Mouse (Mus musculus): ENCODE data around the gene Lrrk1. TPM values are rescaled to one million over a fixed set of nuclear protein-coding genes. Genes with fewer than 3 reads are reported as not detected.

Gene Lrrk1
- polyA plus RNA-seq, 1 experiment from 2014 or later: 3.0 TPM

- WGBS (ENCODE audit: insufficient replicate concordance): 90% methylated on average over 11 of the region's 11 CpGs
- Histone ChIP-seq H3K4me2 (ENCODE audit: low read depth, low read length) (no peak overlapping the region), H3K36me3 (replicated peaks; ENCODE audit: insufficient read depth, low read length) (no peaks in the 10 kb centered on the region), H3K27ac (ENCODE audit: low read depth) (no peak overlapping the region), H3K9ac (replicated peaks) (no peak overlapping the region), H3K4me1 (ENCODE audit: insufficient read depth) (0 out of 2 replicates have a peak, but pooled peaks cover 3% of the 10 kb centered on the region), H3K9me3 (ENCODE audit: low read length) (peaks cover 3% of the 10 kb centered on the region; the same call in 1 of the 2 replicates), H3K4me3 (ENCODE audit: low read depth, low read length) (no peak overlapping the region), H3K27me3 (ENCODE audit: insufficient read depth, low read length) (no peaks in the 10 kb centered on the region)
- no peak for ATAC-seq
- no peak for DNase-seq
- TF ChIP-seq CTCF (IDR thresholded peaks at IDR 0.05; ENCODE audit: low read depth) (no peak), EP300 (IDR thresholded peaks at IDR 0.05; ENCODE audit: low read depth) (no peak)
Measured at GRCm38 (mm10) chr7:66364491-66364890, 23.7 kb downstream of the Lrrk1 start.

DNA sequence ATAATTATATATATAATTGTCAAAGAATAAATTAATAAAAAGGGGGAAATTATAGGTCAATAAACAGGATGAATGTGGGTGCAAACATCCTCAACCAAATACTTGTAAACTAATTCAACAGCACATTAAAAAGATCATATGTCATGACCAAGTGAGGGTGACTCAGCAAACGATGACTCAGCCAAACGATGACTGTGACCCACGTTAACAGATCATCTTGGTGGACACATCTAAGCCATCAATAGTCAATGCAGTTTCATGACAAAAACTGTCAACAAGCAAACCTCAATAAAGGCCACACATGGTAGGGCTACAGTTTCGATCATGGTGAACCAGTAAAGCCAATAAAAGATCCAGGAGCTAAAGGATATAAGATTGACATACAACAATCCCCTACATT lies 29.1 kb downstream of the Lrrk1 start:
- TF ChIP-seq CTCF (IDR thresholded peaks at IDR 0.05; ENCODE audit: low read depth) (no peak), EP300 (IDR thresholded peaks at IDR 0.05; ENCODE audit: low read depth) (no peak)
- WGBS (ENCODE audit: insufficient replicate concordance): 73% methylated on average over 4 of the region's 4 CpGs
- H3K27ac ChIP-seq (ENCODE audit: low read depth): no peak overlapping the region
- peaks cover 3% of the 10 kb centered on the region; the same call in 1 of the 2 replicates for H3K9me3 ChIP-seq (ENCODE audit: low read length)
- H3K4me1 ChIP-seq (ENCODE audit: insufficient read depth): no peaks in the 10 kb centered on the region
- no peak overlapping the region for H3K9ac ChIP-seq (replicated peaks)
- H3K36me3 ChIP-seq (replicated peaks; ENCODE audit: insufficient read depth, low read length): no peaks in the 10 kb centered on the region
- DNase-seq (no peak), ATAC-seq (no peak)
- no peak overlapping the region for H3K4me3 ChIP-seq (ENCODE audit: low read depth, low read length)
- no peak overlapping the region for H3K4me2 ChIP-seq (ENCODE audit: low read depth, low read length)
- H3K27me3 ChIP-seq (ENCODE audit: insufficient read depth, low read length): no peaks in the 10 kb centered on the region

- Histone ChIP-seq H3K27ac (ENCODE audit: low read depth) (no peak overlapping the region), H3K4me2 (ENCODE audit: low read depth, low read length) (no peak overlapping the region), H3K9ac (replicated peaks) (no peak overlapping the region), H3K4me1 (ENCODE audit: insufficient read depth) (no peaks in the 10 kb centered on the region), H3K36me3 (replicated peaks; ENCODE audit: insufficient read depth, low read length) (no peaks in the 10 kb centered on the region), H3K27me3 (ENCODE audit: insufficient read depth, low read length) (no peaks in the 10 kb centered on the region), H3K4me3 (ENCODE audit: low read depth, low read length) (no peak overlapping the region), H3K9me3 (ENCODE audit: low read length) (peaks cover 3% of the 10 kb centered on the region; the same call in 1 of the 2 replicates)
- no peak for DNase-seq
- TF ChIP-seq EP300 (IDR thresholded peaks at IDR 0.05; ENCODE audit: low read depth) (no peak), CTCF (IDR thresholded peaks at IDR 0.05; ENCODE audit: low read depth) (no peak)
- WGBS (ENCODE audit: insufficient replicate concordance): 84% methylated on average over 3 of the region's 3 CpGs
- ATAC-seq: no peak
Measured at GRCm38 (mm10) chr7:66358461-66358860, 29.7 kb downstream of the Lrrk1 start.

GRCm38 (mm10) chr7:66355791-66356522 lies 32.2 kb downstream of the Lrrk1 start:
- no peak overlapping the region for H3K9ac ChIP-seq (replicated peaks)
- ATAC-seq (peak; percentile 62), DNase-seq (no peak)
- H3K4me1 ChIP-seq (ENCODE audit: insufficient read depth): no peaks in the 10 kb centered on the region
- H3K9me3 ChIP-seq (ENCODE audit: low read length): no peaks in the 10 kb centered on the region
- TF ChIP-seq CTCF (IDR thresholded peaks at IDR 0.05; ENCODE audit: low read depth): no peak
- no peak for TF ChIP-seq EP300 (IDR thresholded peaks at IDR 0.05; ENCODE audit: low read depth)
- no peak overlapping the region for H3K4me3 ChIP-seq (ENCODE audit: low read depth, low read length)
- H3K27ac ChIP-seq (ENCODE audit: low read depth): no peak overlapping the region
- H3K36me3 ChIP-seq (replicated peaks; ENCODE audit: insufficient read depth, low read length): no peaks in the 10 kb centered on the region
- H3K27me3 ChIP-seq (ENCODE audit: insufficient read depth, low read length): no peaks in the 10 kb centered on the region
- 65% methylated on average over 8 of the region's 8 CpGs for WGBS (ENCODE audit: insufficient replicate concordance)
- H3K4me2 ChIP-seq (ENCODE audit: low read depth, low read length): no peak overlapping the region

DNA sequence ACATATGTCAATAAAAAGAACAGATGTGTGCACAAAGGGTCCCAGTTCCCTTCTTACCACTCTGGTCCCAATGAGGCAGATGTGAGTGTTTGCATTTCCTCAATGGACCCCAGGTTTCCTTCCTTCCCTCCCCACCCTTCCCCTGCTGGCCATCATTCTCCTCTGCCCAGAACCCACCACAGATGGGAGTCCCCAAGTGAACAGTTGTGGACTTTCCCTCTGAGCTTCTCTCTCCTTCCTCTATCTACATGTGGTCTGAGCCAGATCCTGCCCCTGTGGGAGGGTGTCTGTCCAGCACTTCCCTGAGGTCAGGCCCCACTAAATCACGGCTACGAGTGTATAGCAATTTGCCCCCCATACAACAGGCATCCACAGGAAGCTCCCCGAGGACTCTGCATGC lies 33.2 kb downstream of the Lrrk1 start:
- TF ChIP-seq CTCF (IDR thresholded peaks at IDR 0.05; ENCODE audit: low read depth) (no peak), EP300 (IDR thresholded peaks at IDR 0.05; ENCODE audit: low read depth) (no peak)
- DNase-seq (no peak), ATAC-seq (no peak)
- Histone ChIP-seq H3K36me3 (replicated peaks; ENCODE audit: insufficient read depth, low read length) (no peaks in the 10 kb centered on the region), H3K4me1 (ENCODE audit: insufficient read depth) (no peaks in the 10 kb centered on the region), H3K4me2 (ENCODE audit: low read depth, low read length) (no peak overlapping the region), H3K27me3 (ENCODE audit: insufficient read depth, low read length) (no peaks in the 10 kb centered on the region), H3K9ac (replicated peaks) (no peak overlapping the region), H3K4me3 (ENCODE audit: low read depth, low read length) (no peak overlapping the region), H3K27ac (ENCODE audit: low read depth) (no peak overlapping the region), H3K9me3 (ENCODE audit: low read length) (no peaks in the 10 kb centered on the region)
- 68% methylated on average over 3 of the region's 3 CpGs for WGBS (ENCODE audit: insufficient replicate concordance)

GRCm38 (mm10) chr7:66351074-66351473 lies 37.1 kb downstream of the Lrrk1 start:
- Histone ChIP-seq H3K27ac (ENCODE audit: low read depth) (no peak overlapping the region), H3K27me3 (ENCODE audit: insufficient read depth, low read length) (no peaks in the 10 kb centered on the region), H3K4me2 (ENCODE audit: low read depth, low read length) (no peak overlapping the region), H3K4me3 (ENCODE audit: low read depth, low read length) (no peak overlapping the region), H3K9ac (replicated peaks) (no peak overlapping the region), H3K4me1 (ENCODE audit: insufficient read depth) (peaks cover 3% of the 10 kb centered on the region; the same call in 1 of the 2 replicates), H3K9me3 (ENCODE audit: low read length) (no peaks in the 10 kb centered on the region), H3K36me3 (replicated peaks; ENCODE audit: insufficient read depth, low read length) (no peaks in the 10 kb centered on the region)
- ATAC-seq: no peak
- no peak for DNase-seq
- WGBS (ENCODE audit: insufficient replicate concordance): 73% methylated on average over 4 of the region's 4 CpGs
- TF ChIP-seq CTCF (IDR thresholded peaks at IDR 0.05; ENCODE audit: low read depth) (no peak), EP300 (IDR thresholded peaks at IDR 0.05; ENCODE audit: low read depth) (no peak)

Data from liver, postnatal 0 days (tissue).